Mouse (Mus musculus) thymus, adult 18-20 months (tissue): ENCODE measurements around the gene Vmn1r55.
"Not testable (repeated sequence)": the region's sequence is repeated elsewhere in the genome, so short reads cannot be mapped to it uniquely, and the experiment has no call there.

Experiments used
- DNase-seq, 2 experiments: peaks; one replicate each; pipeline ENCODE4 v3.0.0; 2022; ENCODE audit warnings: mixed read lengths in 2 of 2

The Vmn1r55 gene

GRCm38 (mm10) chr7:5149570-5149969, at the start of gene Vmn1r55:
Gene Vmn1r55 (minus strand): TSS chr7:5149670.
- DNase-seq = not testable (repeated sequence)

GRCm38 (mm10) chr7:5196647-5197046, 47.2 kb upstream of the Vmn1r55 start, which contains the start of gene Vmn1r56:
Gene Vmn1r56 (minus strand): TSS chr7:5196747.
- not testable (repeated sequence) for DNase-seq

- peak; percentile 12 to 21 for DNase-seq
Observed at GRCm38 (mm10) chr7:5125549-5126406, 23.7 kb downstream of the Vmn1r55 start, which contains the start of gene Rasl2-9. Gene Rasl2-9 (minus strand): TSS chr7:5125950.

GRCm38 (mm10) chr7:5125078-5125477, 24.4 kb downstream of the Vmn1r55 start:
- no peak for DNase-seq

- DNase-seq = no peak
Observed at GRCm38 (mm10) chr7:5116850-5117249, 32.6 kb downstream of the Vmn1r55 start, which contains the start of gene Rfpl4. Gene Rfpl4 (minus strand): TSS chr7:5116950.

GRCm38 (mm10) chr7:5112701-5113100, 36.8 kb downstream of the Vmn1r55 start:
- no peak for DNase-seq

GRCm38 (mm10) chr7:5109301-5109700, 40.2 kb downstream of the Vmn1r55 start:
- DNase-seq = no peak

- no peak for DNase-seq
Observed at GRCm38 (mm10) chr7:5108272-5108671, 41.2 kb downstream of the Vmn1r55 start.

- DNase-seq = no peak
Observed at GRCm38 (mm10) chr7:5102564-5102963, 46.9 kb downstream of the Vmn1r55 start.

- no peak for DNase-seq
Observed at GRCm38 (mm10) chr7:5101066-5101663, 48.3 kb downstream of the Vmn1r55 start.

- DNase-seq = no peak
Observed at GRCm38 (mm10) chr7:5099796-5100195, 49.7 kb downstream of the Vmn1r55 start.

- no peak for DNase-seq
Observed at GRCm38 (mm10) chr7:5098769-5099168, 50.7 kb downstream of the Vmn1r55 start.

GRCm38 (mm10) chr7:5092831-5093510, 56.5 kb downstream of the Vmn1r55 start:
- DNase-seq = no peak

- no peak for DNase-seq
Observed at GRCm38 (mm10) chr7:5092381-5092780, 57.1 kb downstream of the Vmn1r55 start.

GRCm38 (mm10) chr7:5091008-5091728, 58.3 kb downstream of the Vmn1r55 start:
- no peak for DNase-seq

- DNase-seq = no peak
Observed at GRCm38 (mm10) chr7:5089853-5090252, 59.6 kb downstream of the Vmn1r55 start.

GRCm38 (mm10) chr7:5087886-5088285, 61.6 kb downstream of the Vmn1r55 start:
- no peak for DNase-seq

GRCm38 (mm10) chr7:5086921-5087440, 62.5 kb downstream of the Vmn1r55 start:
- DNase-seq = no peak

GRCm38 (mm10) chr7:5085512-5085911, 64.0 kb downstream of the Vmn1r55 start:
- DNase-seq = no peak

- DNase-seq = no peak
Observed at GRCm38 (mm10) chr7:5083325-5084105, 66.0 kb downstream of the Vmn1r55 start.

- DNase-seq = no peak
Observed at GRCm38 (mm10) chr7:5081939-5082338, 67.5 kb downstream of the Vmn1r55 start.

- no peak for DNase-seq
Observed at GRCm38 (mm10) chr7:5081241-5081640, 68.2 kb downstream of the Vmn1r55 start.
